Mouse (Mus musculus) spleen, adult 2 months (tissue): ENCODE measurements around the gene Cbx1. TPM values are rescaled to one million over a fixed set of nuclear protein-coding genes. Genes with fewer than 3 reads are reported as not detected.
A peak's percentile ranks its signal among the peaks of the same experiment; 100 is the strongest.
"Not testable (repeated sequence)": the region's sequence is repeated elsewhere in the genome, so short reads cannot be mapped to it uniquely, and the experiment has no call there.

ENCODE experiments used
- DNase-seq, 2 experiments: peaks; one replicate each; pipeline versions ENCODE4 v3.0.0 to v3.0.0-alpha.2; 2012 to 2021; ENCODE audit warnings: low spot score in 2 of 2, low read depth in 1 of 2
- H3K27ac ChIP-seq: fragments of 200-500 bp; 2 replicates; pipeline ENCODE4 v1.5.1; 2012; ENCODE audit warnings: low read length, inconsistent platforms; ENCODE audit not compliant: insufficient read depth
- H3K27me3 ChIP-seq: fragments of 200-500 bp; 2 replicates; pipeline ENCODE4 v1.6.1; 2012; ENCODE audit warnings: mild to moderate bottlenecking, moderate library complexity, low read length, inconsistent platforms; ENCODE audit not compliant: control insufficient read depth, insufficient read depth
- H3K36me3 ChIP-seq: fragments of 200-500 bp; 2 replicates; pipeline ENCODE4 v1.6.1; 2012; ENCODE audit warnings: mild to moderate bottlenecking, low read length, inconsistent platforms; ENCODE audit not compliant: control insufficient read depth, insufficient read depth
- H3K4me1 ChIP-seq: fragments of 200-500 bp; 2 replicates; pipeline ENCODE4 v1.6.1; 2011; ENCODE audit warnings: inconsistent platforms; ENCODE audit not compliant: control insufficient read depth, insufficient read depth, insufficient read length
- H3K4me3 ChIP-seq: fragments of 200-500 bp; 2 replicates; pipeline ENCODE4 v1.5.1; 2011; ENCODE audit warnings: mild to moderate bottlenecking, inconsistent platforms; ENCODE audit not compliant: insufficient read depth, insufficient read length; ENCODE audit errors: extremely low read depth
- CTCF ChIP-seq: fragments of 200-500 bp; IDR thresholded peaks from 2 replicates; pipeline ENCODE4 v1.5.1; 2011; ENCODE audit warnings: mild to moderate bottlenecking, inconsistent platforms; ENCODE audit not compliant: insufficient read depth, insufficient read length, insufficient replicate concordance; ENCODE audit errors: extremely low read depth
- POLR2A ChIP-seq: fragments of 200-500 bp; IDR thresholded peaks from 2 replicates; pipeline ENCODE4 v1.6.1; 2011; ENCODE audit warnings: low read depth, low read length, inconsistent platforms
- WGBS: fragments of 180-500 bp; shearing (Covaris S2); methylation state at CpG from one replicate; pipeline ENCODE4 v1.1.7; 2018; 5-methylcytosine and 5-hydroxymethylcytosine counted together
- polyA plus RNA-seq: library from polyadenylated mRNA; depleted of rRNA; stranded (reverse); fragments of >200 nt; gene quantifications from 2 replicates; pipeline ENCODE4 v1.2.3, GENCODE M21; 2012

Cbx1 gene
- polyA plus RNA-seq, 1 experiment: 13.9 TPM

- Histone ChIP-seq H3K27me3 (no peaks in the 10 kb centered on the region), H3K4me3 (no peak overlapping the region), H3K27ac (no peak overlapping the region), H3K4me1 (peaks cover 8% of the 10 kb centered on the region; the same call in 1 of the 2 replicates), H3K36me3 (no peaks in the 10 kb centered on the region)
- no peak for DNase-seq
- TF ChIP-seq POLR2A (no peak), CTCF (no peak)
- 90% methylated on average over 5 of the region's 5 CpGs for WGBS
These were observed 8.6 kb upstream of the Cbx1 start for GRCm38 (mm10) chr11:96780306-96780705.

DNA sequence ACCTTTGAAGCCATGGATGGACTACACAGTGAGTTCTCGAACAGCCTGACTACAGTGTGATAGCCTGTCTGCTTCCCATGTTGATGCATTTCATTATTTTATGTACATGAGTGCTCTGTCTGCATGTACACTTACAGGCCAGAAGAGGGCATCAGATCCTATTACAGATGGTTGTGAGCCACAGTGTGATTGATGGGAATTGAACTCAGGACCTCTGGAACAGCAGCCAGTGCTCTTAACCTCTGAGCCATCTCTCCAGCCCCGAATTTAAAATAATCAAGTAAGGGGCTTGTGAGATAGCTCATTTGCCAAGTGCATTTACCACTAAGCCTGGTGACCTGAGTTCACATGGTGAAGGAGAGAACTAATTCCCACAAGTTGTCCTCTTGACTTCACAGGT lies 7.5 kb upstream of the Cbx1 start:
- DNase-seq: no peak
- WGBS: 78% methylated on average over 2 of the region's 2 CpGs
- TF ChIP-seq CTCF (no peak), POLR2A (no peak)

GRCm38 (mm10) chr11:96784847-96785246 lies 4.1 kb upstream of the Cbx1 start:
- H3K4me1 ChIP-seq, H3K4me3 ChIP-seq, H3K27me3 ChIP-seq, H3K27ac ChIP-seq, H3K36me3 ChIP-seq: not testable (repeated sequence)
- 23% methylated on average over 7 of the region's 7 CpGs for WGBS
- DNase-seq: peak; percentile 31 to 73
- peak; percentile 52; the same call in 1 of the 2 replicates for TF ChIP-seq CTCF

More for the DNA sequence above, 7.5 kb upstream of the Cbx1 start:
- Histone ChIP-seq H3K27ac (no peak overlapping the region), H3K4me1 (peaks cover 5% of the 10 kb centered on the region; the same call in 1 of the 2 replicates), H3K4me3 (no peak overlapping the region), H3K27me3 (no peaks in the 10 kb centered on the region), H3K36me3 (no peaks in the 10 kb centered on the region)

DNA sequence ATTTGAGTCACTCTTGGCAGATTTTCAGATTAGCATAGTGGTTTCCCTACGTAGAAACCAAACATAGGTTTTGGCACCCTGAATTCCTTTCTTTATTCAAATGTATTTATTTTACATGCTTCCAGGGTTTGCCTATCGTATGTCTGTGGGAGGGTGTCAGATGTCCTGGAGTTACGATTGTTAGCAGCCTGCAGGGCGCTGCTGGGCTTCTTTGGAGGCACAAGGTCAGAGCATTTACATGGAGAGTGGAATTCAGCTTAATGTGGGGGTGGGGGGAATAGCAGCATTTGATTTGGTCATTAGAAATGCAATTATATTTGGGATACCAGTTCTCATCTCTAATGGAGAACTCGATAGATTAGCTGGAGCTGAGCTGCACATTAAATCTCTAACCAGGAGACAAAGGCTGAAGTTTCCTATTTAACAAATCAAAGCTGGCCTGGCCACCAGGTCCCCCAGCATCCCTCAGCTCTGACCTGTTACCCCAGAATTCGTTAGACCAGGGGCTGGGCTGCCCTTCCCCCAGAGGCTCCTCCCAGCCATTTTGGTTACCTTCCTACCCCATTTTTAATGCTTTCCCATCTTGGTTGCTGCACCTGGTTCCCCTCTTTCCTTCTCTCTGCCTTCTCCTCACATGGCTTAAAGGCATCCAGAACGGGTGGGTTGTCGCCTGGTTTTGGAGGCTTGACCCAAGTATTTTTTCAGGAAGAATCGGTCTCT lies 2.0 kb upstream of the Cbx1 start:
- Histone ChIP-seq H3K27me3 (no peaks in the 10 kb centered on the region), H3K36me3 (no peaks in the 10 kb centered on the region), H3K27ac (no peak overlapping the region), H3K4me3 (no peak overlapping the region), H3K4me1 (peaks cover 9% of the 10 kb centered on the region; the same call in 1 of the 2 replicates)
- no peak for TF ChIP-seq POLR2A
- TF ChIP-seq CTCF: no peak
- WGBS: 84% methylated on average over 9 of the region's 9 CpGs
- no peak for DNase-seq

DNA sequence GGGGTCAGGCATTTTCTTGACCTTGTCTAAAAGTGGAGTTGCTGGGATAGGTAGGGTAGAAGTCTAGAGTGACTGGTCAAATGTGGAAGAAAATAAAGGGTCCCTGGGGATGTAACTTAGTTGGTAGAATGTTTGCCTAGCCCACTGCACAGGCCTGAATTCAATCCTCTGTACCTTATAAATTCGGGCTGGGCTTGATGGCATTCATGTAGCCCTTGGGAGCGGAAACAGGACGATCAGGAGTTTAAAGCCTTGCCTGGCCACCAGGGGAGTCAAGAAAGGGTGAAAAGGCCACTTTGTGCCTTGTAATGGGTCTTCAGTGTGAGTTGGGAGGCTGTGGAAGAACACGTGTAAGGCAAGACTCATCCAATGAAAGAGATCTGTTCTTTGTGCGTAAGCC lies 1.1 kb downstream of the Cbx1 start:
- TF ChIP-seq POLR2A: no peak
- no peak for TF ChIP-seq CTCF
- no peaks in the 10 kb centered on the region for H3K27me3 ChIP-seq
- no peak overlapping the region for H3K27ac ChIP-seq
- WGBS: 14% methylated on average over 5 of the region's 5 CpGs
- peak overlapping the region; percentile 98 for H3K4me3 ChIP-seq
- H3K4me1 ChIP-seq: peaks cover 9% of the 10 kb centered on the region; the same call in 1 of the 2 replicates
- no peaks in the 10 kb centered on the region for H3K36me3 ChIP-seq
- no peak for DNase-seq

DNA sequence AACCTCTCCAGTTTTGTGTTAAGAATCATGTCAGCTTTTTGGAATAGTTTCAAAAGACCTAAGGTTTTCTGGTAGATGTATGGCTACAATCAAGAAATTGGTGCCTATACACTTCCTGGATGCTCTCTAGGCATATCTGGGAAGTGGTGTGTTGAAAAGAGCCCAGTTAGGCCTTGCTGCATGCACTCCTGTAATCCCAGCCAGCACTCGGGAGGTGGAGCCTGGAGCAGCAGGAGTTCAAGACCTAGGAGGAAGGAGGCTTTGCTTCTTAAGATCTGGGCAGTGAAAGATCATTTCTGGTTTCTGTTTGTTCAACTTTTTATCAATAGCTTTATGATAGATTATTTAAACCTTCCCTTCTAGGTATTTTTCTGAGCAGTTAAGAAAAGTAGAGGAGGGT lies 1.8 kb downstream of the Cbx1 start:
- no peak for DNase-seq
- Histone ChIP-seq H3K36me3 (no peaks in the 10 kb centered on the region), H3K27me3 (no peaks in the 10 kb centered on the region), H3K4me3 (no peak overlapping the region), H3K27ac (no peak overlapping the region), H3K4me1 (peaks cover 9% of the 10 kb centered on the region; the same call in 1 of the 2 replicates)
- 41% methylated on average over 1 of the region's 1 CpGs for WGBS
- no peak for TF ChIP-seq POLR2A
- no peak for TF ChIP-seq CTCF

- H3K27me3 ChIP-seq: no peaks in the 10 kb centered on the region
- no peak overlapping the region for H3K4me3 ChIP-seq
- H3K36me3 ChIP-seq: 0 out of 2 replicates have a peak, but pooled peaks cover 1% of the 10 kb centered on the region
- peaks cover 2% of the 10 kb centered on the region; the same call in 1 of the 2 replicates for H3K4me1 ChIP-seq
- no peak overlapping the region for H3K27ac ChIP-seq
- WGBS: 87% methylated on average over 13 of the region's 13 CpGs
- DNase-seq: no peak
- TF ChIP-seq POLR2A (no peak), CTCF (no peak)
These were observed 6.6 kb downstream of the Cbx1 start for GRCm38 (mm10) chr11:96795491-96795890.
